Mouse (Mus musculus): ENCODE data around the gene Tlcd1.
A peak's percentile ranks its signal among the peaks of the same experiment; 100 is the strongest.

DNA sequence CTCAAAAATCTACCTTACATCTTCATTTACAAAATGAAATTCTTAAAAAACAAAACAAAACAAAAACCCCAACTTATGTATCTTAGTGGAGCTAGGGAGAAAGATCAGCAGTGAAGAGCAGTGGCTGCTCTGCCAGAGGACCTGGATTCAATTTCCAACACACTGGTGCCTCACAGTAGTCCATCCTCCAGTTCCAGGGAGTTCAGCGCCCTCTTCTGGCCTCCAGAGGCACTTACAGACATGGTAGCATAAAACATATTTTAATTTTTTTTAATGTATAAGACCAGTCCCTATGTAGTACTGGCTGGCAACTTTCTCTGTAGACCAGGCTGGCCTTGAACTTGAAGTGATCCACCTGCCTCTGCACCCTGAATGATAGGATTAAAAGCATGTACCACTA lies 25.4 kb upstream of the Tlcd1 start:
- TF ChIP-seq CTCF (IDR thresholded peaks at IDR 0.05; ENCODE audit: low read depth) (peak; percentile 54), EP300 (IDR thresholded peaks at IDR 0.05; ENCODE audit: low read depth) (no peak)

All from heart, postnatal 0 days (tissue).